Mouse (Mus musculus) heart, embryonic 16.5 days (tissue): ENCODE results near the gene Zfp740. TPM values are rescaled to one million over a fixed set of nuclear protein-coding genes. Genes with fewer than 3 reads are reported as not detected.

Experiments
- ATAC-seq: fragments of 200-750 bp; cut with Nextera tagmentation; replicated peaks from 2 replicates; pipeline ENCODE4 v1.8.0; 2017; ENCODE audit warnings: moderate number of reproducible peaks; ENCODE audit not compliant: insufficient read depth, low FRiP score; ENCODE audit errors: extremely low read depth
- H3K27ac ChIP-seq: fragments of 300-500 bp; sonication (generic); 2 replicates; pipeline ENCODE4 v1.5.1; 2014; ENCODE audit warnings: mild to moderate bottlenecking, low read length, control low read depth, moderate library complexity
- H3K27me3 ChIP-seq: fragments of 300-500 bp; sonication (generic); 2 replicates; pipeline ENCODE4 v1.6.1; 2014; ENCODE audit warnings: low read length, mixed read lengths; ENCODE audit not compliant: control insufficient read depth, insufficient read depth
- H3K36me3 ChIP-seq: fragments of 300-500 bp; sonication (generic); 2 replicates; pipeline ENCODE4 v1.6.1; 2014; ENCODE audit not compliant: control insufficient read depth, insufficient read depth
- H3K4me1 ChIP-seq: fragments of 300-500 bp; sonication (generic); 2 replicates; pipeline ENCODE4 v1.6.1; 2014; ENCODE audit warnings: low read length, mixed read lengths; ENCODE audit not compliant: control insufficient read depth, insufficient read depth
- H3K4me2 ChIP-seq: fragments of 300-500 bp; sonication (generic); 2 replicates; pipeline ENCODE4 v1.6.1; 2014; ENCODE audit warnings: low read depth, mild to moderate bottlenecking, control low read depth, low read length
- H3K4me3 ChIP-seq: fragments of 300-500 bp; sonication (generic); 2 replicates; pipeline ENCODE4 v1.5.1; 2014; ENCODE audit warnings: mild to moderate bottlenecking, control low read depth, low read length
- H3K9ac ChIP-seq: fragments of 300-500 bp; sonication (generic); 2 replicates; pipeline ENCODE4 v1.6.1; 2014; ENCODE audit warnings: low read length, control low read depth
- H3K9me3 ChIP-seq: fragments of 300-500 bp; sonication (generic); replicated peaks from 2 replicates; pipeline ENCODE4 v1.6.1; 2016; ENCODE audit warnings: low read length; ENCODE audit not compliant: control insufficient read depth
- WGBS: fragments of 180-500 bp; shearing (Covaris S2); extraction: QIAGEN DNeasy Blood & Tissue Kit; methylation state at CpG from one replicate; pipeline ENCODE4 v1.1.7; 2014; 5-methylcytosine and 5-hydroxymethylcytosine counted together
- polyA plus RNA-seq: library from polyadenylated mRNA; unstranded; fragments of >200 nt; fragmentation: Nextera tagmentation; extraction: Ambion mirVana; gene quantifications from 2 replicates; pipeline ENCODE4 v1.2.1, GENCODE M21; 2015

Gene Zfp740
- polyA plus RNA-seq, 1 experiment from 2014 or later = 30.2 TPM

DNA sequence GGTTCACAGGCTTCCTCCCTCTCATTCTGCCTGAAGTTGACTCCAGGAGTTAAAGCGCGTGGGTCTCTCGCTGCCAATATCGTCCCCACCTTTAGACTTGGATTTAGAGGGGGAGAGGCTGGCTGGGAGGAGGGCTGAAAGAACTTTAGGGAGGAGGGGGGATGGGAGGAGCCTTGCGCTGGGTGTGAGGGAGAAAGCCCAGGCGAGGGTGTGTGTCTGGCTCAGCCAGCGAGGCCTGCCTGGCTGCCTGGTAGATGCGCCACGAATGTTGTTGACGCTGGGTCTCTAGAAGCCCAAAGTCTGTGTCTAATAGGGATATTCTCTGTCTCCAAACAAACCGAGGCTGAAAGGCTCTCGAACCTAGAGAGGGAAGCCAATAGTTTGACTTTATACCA lies 55.0 kb downstream of the Zfp740 start:
- no peaks in the 10 kb centered on the region for H3K9me3 ChIP-seq
- peaks cover 8% of the 10 kb centered on the region for H3K4me1 ChIP-seq
- no peaks in the 10 kb centered on the region for H3K36me3 ChIP-seq
- H3K4me2 ChIP-seq = peak overlapping the region; percentile 76
- no peak overlapping the region for H3K9ac ChIP-seq
- no peak for ATAC-seq
- H3K4me3 ChIP-seq = no peak overlapping the region
- WGBS = 16% methylated on average over 12 of the region's 12 CpGs
- peak overlapping the region; percentile 14; the same call in 1 of the 2 replicates for H3K27ac ChIP-seq
- peaks cover 44% of the 10 kb centered on the region for H3K27me3 ChIP-seq

DNA sequence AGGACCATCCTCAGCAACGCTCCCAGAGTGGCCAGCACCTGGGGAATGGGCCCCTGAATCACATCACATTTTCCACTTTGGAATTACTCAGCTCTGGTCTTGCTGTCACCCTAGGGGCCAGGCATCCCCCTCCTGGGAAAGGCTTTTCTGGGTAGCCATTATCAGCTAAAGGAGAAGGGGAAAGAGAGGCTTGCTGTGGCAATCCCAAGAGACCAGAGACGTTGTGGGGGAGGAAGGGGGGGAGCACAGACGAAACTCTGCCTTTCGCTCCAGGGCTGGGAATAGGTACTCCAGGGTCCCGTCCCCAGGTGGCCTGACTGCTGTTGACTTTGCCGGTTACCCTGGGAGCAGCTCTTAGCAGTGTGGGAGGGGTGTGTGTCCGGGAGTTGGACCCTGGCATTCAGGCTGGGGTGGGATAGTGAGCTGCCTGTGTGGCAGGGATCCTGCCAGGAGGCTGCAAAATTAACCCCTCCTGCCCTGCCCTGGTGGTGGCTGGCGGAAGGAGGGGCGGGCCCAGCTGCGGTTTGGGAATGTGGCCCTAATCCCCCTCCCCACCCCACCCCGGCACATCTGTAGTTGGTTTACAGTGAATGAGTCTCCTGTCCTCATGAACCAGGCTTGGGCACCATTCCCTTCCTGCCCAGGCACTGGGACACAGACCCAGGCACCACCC lies 55.7 kb downstream of the Zfp740 start:
- no peak overlapping the region for H3K27ac ChIP-seq
- H3K27me3 ChIP-seq = peaks cover 44% of the 10 kb centered on the region
- no peak for ATAC-seq
- H3K9me3 ChIP-seq = no peaks in the 10 kb centered on the region
- H3K9ac ChIP-seq = no peak overlapping the region
- H3K36me3 ChIP-seq = no peaks in the 10 kb centered on the region
- 22% methylated on average over 11 of the region's 11 CpGs for WGBS
- H3K4me2 ChIP-seq = no peak overlapping the region
- H3K4me1 ChIP-seq = peaks cover 8% of the 10 kb centered on the region
- H3K4me3 ChIP-seq = no peak overlapping the region

DNA sequence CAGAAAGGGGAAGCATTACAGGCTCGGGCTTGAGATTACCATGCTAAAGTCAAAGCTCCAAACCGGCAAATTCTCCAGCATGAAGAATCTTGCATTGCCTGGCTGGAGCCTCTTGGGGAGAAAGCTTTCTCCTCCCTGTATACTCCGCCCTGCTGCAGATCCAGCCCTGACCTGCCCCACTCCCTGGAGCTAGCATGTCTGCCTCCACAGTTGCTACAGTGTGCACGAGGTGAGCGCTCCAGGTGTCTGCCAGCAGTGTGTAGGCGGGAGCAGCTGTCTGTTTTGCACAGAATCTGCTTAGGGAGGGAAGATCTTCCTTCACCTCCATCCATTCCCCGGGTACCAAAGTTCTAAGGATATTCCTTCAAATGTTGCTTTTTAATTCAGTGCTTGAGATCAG lies 59.5 kb downstream of the Zfp740 start:
- H3K4me2 ChIP-seq = no peak overlapping the region
- H3K4me3 ChIP-seq = no peak overlapping the region
- no peak overlapping the region for H3K27ac ChIP-seq
- 42% methylated on average over 7 of the region's 7 CpGs for WGBS
- no peaks in the 10 kb centered on the region for H3K9me3 ChIP-seq
- H3K9ac ChIP-seq = no peak overlapping the region
- peaks cover 13% of the 10 kb centered on the region for H3K27me3 ChIP-seq
- H3K4me1 ChIP-seq = peaks cover 6% of the 10 kb centered on the region
- no peaks in the 10 kb centered on the region for H3K36me3 ChIP-seq
- no peak; the same call in 1 of the 2 replicates for ATAC-seq

GRCm38 (mm10) chr15:102263037-102263436 lies 60.0 kb downstream of the Zfp740 start:
- Histone ChIP-seq H3K9ac (no peak overlapping the region), H3K27me3 (peaks cover 9% of the 10 kb centered on the region), H3K36me3 (no peaks in the 10 kb centered on the region), H3K27ac (no peak overlapping the region), H3K9me3 (no peaks in the 10 kb centered on the region), H3K4me2 (no peak overlapping the region), H3K4me3 (no peak overlapping the region), H3K4me1 (peaks cover 2% of the 10 kb centered on the region; the same call in 1 of the 2 replicates)
- no peak for ATAC-seq
- WGBS = 58% methylated on average over 2 of the region's 2 CpGs

Other genes with a start within 250 kb of the Zfp740 start
- 0.14 TPM in 1 of 2 replicates, not detected in the other for gene Krt78, start 249.0 kb upstream of the Zfp740 start, polyA plus RNA-seq
- gene Krt8, start 198.8 kb upstream of the Zfp740 start, polyA plus RNA-seq = 132 and 209 TPM in 2 replicates
- gene Krt18, start 175.1 kb upstream of the Zfp740 start, polyA plus RNA-seq = 127 and 215 TPM in 2 replicates
- gene Eif4b, start 129.5 kb upstream of the Zfp740 start, polyA plus RNA-seq = 71.5 and 75.0 TPM in 2 replicates
- gene Tns2, start 102.8 kb upstream of the Zfp740 start, polyA plus RNA-seq = 33.2 and 35.1 TPM in 2 replicates
- 19.8 and 21.8 TPM in 2 replicates for gene Spryd3, start 67.0 kb upstream of the Zfp740 start, polyA plus RNA-seq
- gene Igfbp6, start 58.9 kb upstream of the Zfp740 start, polyA plus RNA-seq = 11.9 and 15.0 TPM in 2 replicates
- 0.24 and 0.42 TPM in 2 replicates for gene Soat2, start 52.7 kb upstream of the Zfp740 start, polyA plus RNA-seq
- gene Csad, start 1.5 kb downstream of the Zfp740 start, polyA plus RNA-seq = 38.3 and 43.7 TPM in 2 replicates
- gene Itgb7, start 28.7 kb downstream of the Zfp740 start, polyA plus RNA-seq = 3.9 and 6.9 TPM in 2 replicates
- gene Rarg, start 54.3 kb downstream of the Zfp740 start, polyA plus RNA-seq = 8.9 and 11.8 TPM in 2 replicates
- 0.11 and 0.12 TPM in 2 replicates for gene Gm9918, start 67.3 kb downstream of the Zfp740 start, polyA plus RNA-seq
- 43.8 and 49.4 TPM in 2 replicates for gene Mfsd5, start 76.2 kb downstream of the Zfp740 start, polyA plus RNA-seq
- 18.2 and 21.1 TPM in 2 replicates for gene Espl1, start 93.0 kb downstream of the Zfp740 start, polyA plus RNA-seq
- 274 and 277 TPM in 2 replicates for gene Pfdn5, start 122.9 kb downstream of the Zfp740 start, polyA plus RNA-seq
- 56.6 and 67.9 TPM in 2 replicates for gene Myg1, start 128.5 kb downstream of the Zfp740 start, polyA plus RNA-seq
- 49.3 and 55.6 TPM in 2 replicates for gene Aaas, start 147.5 kb downstream of the Zfp740 start, polyA plus RNA-seq
- gene Sp7, start 163.9 kb downstream of the Zfp740 start, polyA plus RNA-seq = 0.11 and 0.20 TPM in 2 replicates
- gene Sp1, start 202.9 kb downstream of the Zfp740 start, polyA plus RNA-seq = 5.0 and 5.5 TPM in 2 replicates
- gene Amhr2, start 242.1 kb downstream of the Zfp740 start, polyA plus RNA-seq = 6.6 and 7.6 TPM in 2 replicates